Mouse (Mus musculus) retina, postnatal 1 day (tissue): Measurements from ENCODE around the gene A930018P22Rik.

Experiments
- DNase-seq: peaks from one replicate; pipeline ENCODE4 v3.0.0-alpha.2; 2012

The A930018P22Rik gene

DNA sequence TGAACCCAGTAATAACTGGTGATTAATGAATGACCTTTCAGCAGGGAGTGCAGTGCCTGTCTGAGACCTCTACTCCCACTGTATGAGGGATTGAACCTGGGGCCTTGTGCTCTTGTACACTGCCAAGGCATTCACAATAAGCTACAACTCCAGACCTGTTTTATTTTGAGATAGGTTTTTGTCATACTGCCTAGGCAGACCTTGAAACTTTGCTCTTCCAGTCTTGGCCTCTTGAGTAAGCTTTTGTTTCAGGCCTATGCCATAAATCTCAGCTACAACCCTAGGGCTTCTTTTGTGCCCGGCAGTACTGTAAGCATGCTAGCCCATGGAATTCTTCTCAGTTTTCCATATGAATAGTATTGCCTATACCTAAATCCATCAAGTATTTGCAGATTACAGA, 3.5 kb upstream of the A930018P22Rik start:
- no peak for DNase-seq

GRCm38 (mm10) chr2:104120312-104120711, 2.3 kb upstream of the A930018P22Rik start:
- peak; percentile 6 for DNase-seq

- no peak for DNase-seq
Measured at GRCm38 (mm10) chr2:104121681-104122504, 676 bp upstream of the A930018P22Rik start.

DNA sequence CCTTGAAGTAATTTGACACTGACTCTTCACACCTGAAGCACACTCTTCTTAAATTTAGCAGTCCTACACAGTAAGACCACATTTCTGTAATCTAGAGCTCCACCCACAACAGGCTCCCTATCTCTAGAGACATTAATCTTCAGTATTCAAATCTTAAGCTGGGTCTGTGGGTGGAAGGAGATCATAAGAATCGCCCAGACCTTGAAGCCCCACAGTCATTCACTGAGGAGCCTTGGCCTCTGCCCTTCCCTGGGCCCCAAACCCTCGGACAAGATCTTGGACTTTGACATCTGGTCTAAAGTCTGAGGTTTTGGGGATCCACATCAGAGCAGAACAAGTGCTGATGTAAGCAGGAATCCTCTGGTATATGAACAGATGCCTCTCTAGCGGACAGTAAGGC, 971 bp downstream of the A930018P22Rik start:
- DNase-seq = peak; percentile 16

GRCm38 (mm10) chr2:104124071-104124470, 1.5 kb downstream of the A930018P22Rik start:
- no peak for DNase-seq

- DNase-seq = no peak
Measured at GRCm38 (mm10) chr2:104128803-104129531, 6.4 kb downstream of the A930018P22Rik start.

DNA sequence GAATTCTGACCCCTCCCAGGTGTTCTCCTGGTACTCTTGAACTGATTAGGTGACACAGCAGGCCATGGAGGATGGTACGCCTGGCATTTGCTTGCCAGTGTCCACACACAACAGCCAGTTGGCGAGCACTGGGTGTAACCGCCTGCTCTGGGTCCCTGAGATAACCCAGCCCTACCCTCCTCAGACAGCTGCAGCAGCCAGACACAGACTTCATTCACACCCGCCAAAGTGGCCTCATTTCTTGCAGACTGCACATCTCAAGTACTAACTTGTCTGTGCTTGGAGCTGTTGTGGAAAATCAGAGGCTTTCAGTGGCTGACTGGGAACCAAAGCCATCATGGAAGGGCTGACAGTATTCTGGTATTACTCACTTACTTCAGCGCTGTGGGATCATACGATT, 7.6 kb downstream of the A930018P22Rik start:
- peak; percentile 8 for DNase-seq

DNA sequence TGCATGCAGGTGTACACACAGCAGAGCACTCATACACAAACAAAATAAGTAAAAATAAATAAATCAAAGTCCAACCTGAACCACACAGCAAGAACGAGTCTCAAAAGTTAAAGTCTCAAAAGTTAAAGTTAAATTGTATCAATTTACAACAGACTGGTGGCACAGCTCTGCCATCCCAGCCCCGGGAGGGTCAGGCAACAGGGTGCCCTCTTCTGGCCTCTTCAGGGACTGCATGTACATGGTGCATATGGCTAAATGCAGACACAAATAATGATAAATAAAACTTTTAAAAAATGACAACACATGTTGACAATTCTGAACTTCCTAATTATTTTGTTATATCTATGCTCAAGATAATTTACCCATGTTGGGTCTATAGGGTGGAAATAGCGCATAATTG, 8.4 kb downstream of the A930018P22Rik start:
- peak; percentile 21 for DNase-seq

GRCm38 (mm10) chr2:104132266-104132859, 9.8 kb downstream of the A930018P22Rik start:
- DNase-seq = no peak

DNA sequence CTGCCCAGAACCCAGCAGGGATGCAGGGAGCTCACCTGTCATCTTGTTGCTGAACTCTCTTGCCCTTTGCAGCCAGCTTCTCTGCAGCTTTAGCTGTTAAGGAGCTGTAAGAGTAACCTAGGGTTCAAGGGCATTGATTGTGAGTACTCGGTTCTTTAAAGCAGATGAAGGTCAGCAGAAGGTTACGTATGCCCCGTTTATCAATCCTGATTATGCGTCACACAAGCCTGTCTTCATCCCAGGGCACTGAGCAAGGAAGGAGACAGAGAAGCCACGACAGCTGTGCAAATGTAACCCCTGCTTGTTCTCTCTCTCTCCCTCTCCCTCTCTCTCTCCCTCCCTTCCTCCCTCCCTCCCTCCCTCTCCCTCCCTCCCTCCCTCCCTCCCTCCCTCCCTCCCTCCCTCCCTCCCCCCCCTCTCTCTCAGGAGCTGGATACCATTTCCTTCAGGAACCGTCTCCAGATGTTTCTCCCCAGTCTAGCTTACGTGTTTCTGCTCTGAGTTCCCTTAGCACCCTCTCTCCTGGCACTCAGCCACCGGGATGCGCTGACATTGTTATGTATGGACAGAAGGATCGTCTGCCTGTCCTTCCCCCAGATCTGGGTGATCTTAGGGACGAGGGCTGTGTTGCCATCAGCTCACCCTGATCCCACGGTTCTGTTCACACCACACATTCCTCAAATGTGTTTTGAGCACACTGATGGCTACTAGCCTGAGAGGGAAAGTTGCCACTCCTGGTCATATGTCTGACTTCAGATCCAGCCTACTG, 10.7 kb downstream of the A930018P22Rik start:
- DNase-seq = no peak

GRCm38 (mm10) chr2:104134150-104135056, 11.8 kb downstream of the A930018P22Rik start:
- DNase-seq = peak; percentile 86

GRCm38 (mm10) chr2:104135920-104136319, 13.4 kb downstream of the A930018P22Rik start:
- no peak for DNase-seq

- no peak for DNase-seq
Measured at GRCm38 (mm10) chr2:104142140-104142539, 19.6 kb downstream of the A930018P22Rik start.

- DNase-seq = no peak
Measured at GRCm38 (mm10) chr2:104144004-104144403, 21.4 kb downstream of the A930018P22Rik start.

DNA sequence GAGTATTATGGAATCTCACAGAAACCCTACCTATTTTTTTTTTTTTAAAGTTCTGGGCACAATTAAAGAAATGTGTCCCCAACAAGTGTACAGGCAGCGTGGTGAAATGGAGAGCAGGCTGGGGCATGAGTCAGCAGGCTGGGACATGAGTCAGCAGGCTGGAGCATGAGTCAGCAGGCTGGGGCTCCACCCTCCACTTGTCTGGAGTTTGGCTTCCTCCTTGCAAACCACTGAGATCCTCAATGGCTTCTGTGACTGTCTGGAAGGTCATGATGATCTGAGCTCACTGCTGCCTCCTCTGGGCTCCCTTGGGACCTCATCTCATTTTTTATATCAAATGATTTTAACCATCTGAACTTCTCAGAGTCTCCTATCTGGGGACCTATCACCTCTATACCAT, 23.4 kb downstream of the A930018P22Rik start:
- peak; percentile 24 for DNase-seq

DNA sequence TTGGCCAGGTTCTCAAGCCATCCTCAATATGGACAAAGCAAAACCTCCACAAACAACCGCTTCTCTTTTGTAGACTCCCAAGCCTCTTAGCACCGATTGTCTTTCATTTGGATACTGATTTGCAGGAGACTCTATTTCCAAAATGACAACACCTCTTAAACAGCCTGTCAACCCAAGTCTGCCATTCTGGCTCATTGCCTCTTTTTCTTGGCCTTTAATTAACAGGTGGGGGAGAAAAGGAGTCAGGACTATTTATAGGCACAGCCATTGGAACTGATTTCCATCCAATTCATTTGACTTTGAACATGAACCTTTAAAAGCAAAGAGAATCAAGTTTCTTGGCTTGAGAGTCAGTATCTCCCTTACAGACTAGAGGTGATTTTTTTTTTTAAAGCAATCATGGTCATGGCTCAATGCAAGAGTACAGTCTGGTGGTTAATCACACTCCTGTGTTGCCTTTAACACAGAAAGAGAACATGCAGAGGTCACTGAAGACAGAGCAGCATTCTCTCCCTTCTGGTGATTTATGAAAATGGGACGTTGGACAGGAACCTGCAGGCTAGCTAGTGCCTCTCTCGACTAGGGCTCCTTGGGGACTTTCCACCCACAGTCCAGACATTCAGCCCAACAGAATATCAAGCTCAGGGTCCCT, 25.5 kb downstream of the A930018P22Rik start:
- no peak for DNase-seq

- no peak for DNase-seq
Measured at GRCm38 (mm10) chr2:104150608-104151397, 28.2 kb downstream of the A930018P22Rik start.

DNA sequence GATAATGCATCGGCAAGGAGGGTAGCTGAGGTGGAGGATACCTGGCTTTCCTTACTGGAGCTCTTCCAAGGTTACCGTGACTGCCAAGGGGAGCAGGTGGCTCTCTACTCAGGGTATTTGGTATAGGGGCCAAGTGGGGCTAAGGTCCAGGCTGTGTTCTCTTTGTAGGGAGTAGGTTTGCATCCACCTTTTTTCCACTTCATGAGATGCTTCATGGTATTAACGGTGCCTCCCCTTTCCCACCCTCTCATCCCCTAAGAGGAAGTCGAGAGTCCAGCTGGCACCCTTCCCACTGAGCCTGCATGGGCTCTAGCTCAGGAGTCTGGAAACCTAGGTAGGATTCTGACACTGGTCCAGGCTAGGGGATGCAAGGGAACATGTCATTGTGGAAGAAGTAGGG, 30.8 kb downstream of the A930018P22Rik start:
- DNase-seq = no peak

DNA sequence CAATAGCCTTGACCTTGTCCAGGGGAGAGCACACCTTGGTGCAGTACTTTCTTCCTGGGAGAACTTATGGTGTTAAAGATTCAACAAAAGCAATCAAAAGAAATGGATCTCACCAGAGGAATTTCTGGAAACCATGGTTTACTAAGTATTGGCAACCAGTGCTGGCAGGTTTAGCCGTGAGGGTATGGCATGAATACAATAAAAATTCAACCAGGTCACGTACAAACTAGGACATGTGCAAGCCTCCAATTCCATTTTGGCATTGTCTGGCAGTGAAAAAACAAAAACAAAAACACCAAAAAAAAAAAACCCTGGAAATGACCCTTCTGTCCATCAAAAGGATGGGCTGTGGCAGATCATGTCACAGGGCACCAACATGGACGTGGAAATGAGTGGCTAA, 31.3 kb downstream of the A930018P22Rik start:
- DNase-seq = no peak

- DNase-seq = no peak
Measured at GRCm38 (mm10) chr2:104157831-104158230, 35.3 kb downstream of the A930018P22Rik start.
